Mouse (Mus musculus) midbrain, embryonic 14.5 days (tissue): Measurements from ENCODE around the gene Tecr. TPM values are rescaled to one million over a fixed set of nuclear protein-coding genes. Genes with fewer than 3 reads are reported as not detected.

Source experiments
- ATAC-seq: fragments of 200-750 bp; cut with Nextera tagmentation; 2 replicates; pipeline ENCODE4 v1.8.0; 2017; ENCODE audit warnings: moderate number of reproducible peaks, moderate library complexity; ENCODE audit not compliant: low FRiP score, low TSS enrichment
- DNase-seq: peaks from one replicate; pipeline ENCODE4 v3.0.0-alpha.2; 2015
- H3K27ac ChIP-seq: fragments of 300-500 bp; sonication (generic); replicated peaks from 2 replicates; pipeline ENCODE4 v1.5.1; 2014; ENCODE audit warnings: mild to moderate bottlenecking, low read depth, low read length, moderate library complexity
- H3K27me3 ChIP-seq: fragments of 300-500 bp; sonication (generic); 2 replicates; pipeline ENCODE4 v1.6.1; 2014; ENCODE audit warnings: low read length, control low read depth, mixed read lengths; ENCODE audit not compliant: control insufficient read depth, insufficient read depth
- H3K36me3 ChIP-seq: fragments of 300-500 bp; sonication (generic); 2 replicates; pipeline ENCODE4 v1.6.1; 2014; ENCODE audit warnings: low read length, control low read depth; ENCODE audit not compliant: control insufficient read depth, insufficient read depth
- H3K4me1 ChIP-seq: fragments of 300-500 bp; sonication (generic); 2 replicates; pipeline ENCODE4 v1.6.1; 2014; ENCODE audit warnings: mild to moderate bottlenecking, antibody characterized with exemption, low read length, control low read depth; ENCODE audit not compliant: control insufficient read depth, insufficient read depth
- H3K4me2 ChIP-seq: fragments of 300-500 bp; sonication (generic); 2 replicates; pipeline ENCODE4 v1.6.1; 2014; ENCODE audit warnings: mild to moderate bottlenecking, low read length, moderate library complexity
- H3K4me3 ChIP-seq: fragments of 300-500 bp; sonication (generic); replicated peaks from 2 replicates; pipeline ENCODE4 v1.5.1; 2014; ENCODE audit warnings: low read depth, low read length
- H3K9ac ChIP-seq: fragments of 300-500 bp; sonication (generic); replicated peaks from 2 replicates; pipeline ENCODE4 v1.6.1; 2014; ENCODE audit warnings: mild to moderate bottlenecking, low read length, moderate library complexity
- H3K9me3 ChIP-seq: fragments of 300-500 bp; sonication (generic); 2 replicates; pipeline ENCODE4 v1.6.1; 2016; ENCODE audit warnings: low read length, control low read depth, mixed read lengths; ENCODE audit not compliant: control insufficient read depth
- WGBS: fragments of 180-500 bp; shearing (Covaris S2); extraction: QIAGEN DNeasy Blood & Tissue Kit; methylation state at CpG from one replicate; pipeline ENCODE4 v1.1.7; 2014; 5-methylcytosine and 5-hydroxymethylcytosine counted together
- polyA plus RNA-seq: library from polyadenylated mRNA; unstranded; fragments of >200 nt; fragmentation: Nextera tagmentation; extraction: Ambion mirVana; gene quantifications from 2 replicates; pipeline ENCODE4 v1.2.1, GENCODE M21; 2014

The Tecr gene
- polyA plus RNA-seq, 1 experiment from 2014 or later, result 987 TPM

- Histone ChIP-seq H3K36me3 (peaks cover 6% of the 10 kb centered on the region; the same call in 1 of the 2 replicates), H3K9me3 (no peaks in the 10 kb centered on the region), H3K4me3 (peak overlapping the region; percentile 89), H3K9ac (peak overlapping the region; percentile 87), H3K27ac (peak overlapping the region; percentile 93), H3K4me2 (peak overlapping the region; percentile 74), H3K4me1 (peaks cover 34% of the 10 kb centered on the region), H3K27me3 (no peaks in the 10 kb centered on the region)
- peak; percentile 99 for ATAC-seq
- DNase-seq, result peak; percentile 100
- WGBS, result under 1% methylated on average over 43 of the region's 43 CpGs
Observed at GRCm38 (mm10) chr8:83594167-83595049, 13.4 kb downstream of the Tecr start.

DNA sequence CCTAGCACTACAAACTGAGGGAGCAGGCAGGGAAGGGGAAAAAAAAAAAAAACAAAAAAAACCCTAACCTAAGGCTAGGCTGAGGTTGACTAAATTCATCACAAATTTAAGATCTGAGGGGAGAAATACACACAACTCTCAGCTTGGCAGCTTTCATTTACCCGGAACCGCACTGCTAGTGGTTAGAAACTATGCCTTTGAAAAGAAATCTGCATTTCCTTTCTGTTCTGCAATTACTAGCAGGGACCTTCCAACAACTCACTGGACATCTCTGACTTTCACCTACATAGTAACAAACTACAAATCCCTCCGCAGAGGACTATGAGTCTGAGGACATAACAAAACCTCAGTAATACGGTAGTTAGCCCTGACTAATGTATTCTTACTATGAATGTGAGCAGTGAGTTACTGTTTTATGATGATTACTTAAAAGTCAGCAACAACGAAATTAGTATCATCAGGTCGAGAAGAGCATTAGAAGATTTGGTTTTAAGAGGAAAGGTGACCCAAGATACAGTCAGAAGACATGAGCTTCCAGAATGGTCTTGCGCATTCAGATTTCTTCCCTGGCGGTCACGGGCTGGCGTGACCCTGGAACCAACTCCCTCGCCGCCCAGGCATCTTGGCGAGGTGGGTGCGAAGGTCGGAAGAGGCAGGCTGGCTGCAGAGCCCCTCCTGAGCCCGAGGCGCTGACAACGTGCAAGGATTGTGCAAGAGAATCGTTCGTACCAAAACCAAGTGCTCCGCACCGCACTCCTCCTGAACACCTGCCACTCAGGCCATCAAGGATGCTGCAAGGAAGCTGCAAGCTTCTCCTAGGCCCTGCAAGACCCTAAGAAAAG, 14.2 kb downstream of the Tecr start:
- H3K4me2 ChIP-seq, result peak overlapping the region; percentile 74
- ATAC-seq, result no peak
- 3% methylated on average over 22 of the region's 22 CpGs for WGBS
- peaks cover 36% of the 10 kb centered on the region for H3K4me1 ChIP-seq
- DNase-seq, result no peak
- H3K9me3 ChIP-seq, result no peaks in the 10 kb centered on the region
- peak overlapping the region; percentile 93 for H3K27ac ChIP-seq
- H3K9ac ChIP-seq, result peak overlapping the region; percentile 87
- no peaks in the 10 kb centered on the region for H3K27me3 ChIP-seq
- peaks cover 12% of the 10 kb centered on the region; the same call in 1 of the 2 replicates for H3K36me3 ChIP-seq
- peak overlapping the region; percentile 89 for H3K4me3 ChIP-seq

DNA sequence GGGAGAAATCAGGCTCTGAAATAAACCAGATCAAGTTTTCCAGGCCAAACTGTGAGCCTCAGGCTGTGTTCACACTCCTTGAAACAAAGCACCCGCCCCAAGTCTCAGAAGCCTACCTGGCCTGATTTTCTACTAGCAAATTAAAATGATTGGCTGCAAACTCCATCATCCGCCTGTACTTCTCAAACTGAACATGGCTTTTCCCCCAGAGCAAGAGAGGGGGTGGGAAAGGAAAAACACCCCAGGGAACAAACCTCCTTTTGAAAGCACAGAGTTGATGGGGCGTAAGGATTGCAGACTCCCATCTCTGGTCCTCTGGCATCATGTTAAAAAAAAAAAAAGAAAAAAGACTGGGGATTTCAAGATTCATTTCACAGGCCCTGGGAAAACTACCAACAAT, 15.1 kb downstream of the Tecr start:
- 68% methylated on average over 3 of the region's 3 CpGs for WGBS

DNA sequence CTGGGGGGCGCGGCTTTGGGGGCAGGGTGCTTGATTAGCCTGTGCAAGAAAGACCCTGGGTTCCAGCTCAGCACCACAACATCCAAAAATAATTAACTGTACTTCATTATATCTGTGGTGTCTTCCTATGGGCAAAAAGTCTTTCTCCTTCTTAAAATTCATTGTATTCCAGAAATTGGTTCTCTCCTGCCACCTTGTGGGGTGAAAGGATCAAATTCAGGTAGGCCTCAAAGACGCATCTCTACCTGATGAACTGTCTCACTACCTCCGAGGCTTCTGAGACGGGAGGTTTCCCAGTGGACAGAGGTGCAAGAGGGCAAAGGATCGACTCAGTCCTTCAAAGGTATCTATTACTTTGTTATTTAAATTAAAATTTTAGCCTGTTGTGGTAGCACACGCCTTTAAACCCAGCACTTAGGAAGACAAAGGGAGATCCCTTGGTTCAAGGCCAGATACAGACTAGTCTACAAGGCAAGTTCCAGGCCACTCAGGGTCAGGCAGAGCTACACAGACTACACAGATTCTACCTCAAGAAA, 17.2 kb downstream of the Tecr start:
- DNase-seq (peak; percentile 40), ATAC-seq (no peak)
- peaks cover 36% of the 10 kb centered on the region for H3K4me1 ChIP-seq
- H3K9ac ChIP-seq, result 0 out of 2 replicates have a peak overlapping the region, but pooled peaks have one; percentile 1
- H3K9me3 ChIP-seq, result no peaks in the 10 kb centered on the region
- H3K4me2 ChIP-seq, result peak overlapping the region; percentile 74
- no peak overlapping the region for H3K27ac ChIP-seq
- peaks cover 28% of the 10 kb centered on the region for H3K36me3 ChIP-seq
- no peaks in the 10 kb centered on the region for H3K27me3 ChIP-seq
- WGBS, result 80% methylated on average over 7 of the region's 7 CpGs
- H3K4me3 ChIP-seq, result no peak overlapping the region

More for the DNA sequence above, 15.1 kb downstream of the Tecr start:
- Histone ChIP-seq H3K4me2 (peak overlapping the region; percentile 74), H3K4me1 (peaks cover 36% of the 10 kb centered on the region), H3K27ac (no peak overlapping the region), H3K9me3 (no peaks in the 10 kb centered on the region), H3K27me3 (no peaks in the 10 kb centered on the region), H3K9ac (peak overlapping the region; percentile 87), H3K4me3 (peak overlapping the region; percentile 89), H3K36me3 (peaks cover 18% of the 10 kb centered on the region)
- no peak for DNase-seq
- ATAC-seq, result no peak

DNA sequence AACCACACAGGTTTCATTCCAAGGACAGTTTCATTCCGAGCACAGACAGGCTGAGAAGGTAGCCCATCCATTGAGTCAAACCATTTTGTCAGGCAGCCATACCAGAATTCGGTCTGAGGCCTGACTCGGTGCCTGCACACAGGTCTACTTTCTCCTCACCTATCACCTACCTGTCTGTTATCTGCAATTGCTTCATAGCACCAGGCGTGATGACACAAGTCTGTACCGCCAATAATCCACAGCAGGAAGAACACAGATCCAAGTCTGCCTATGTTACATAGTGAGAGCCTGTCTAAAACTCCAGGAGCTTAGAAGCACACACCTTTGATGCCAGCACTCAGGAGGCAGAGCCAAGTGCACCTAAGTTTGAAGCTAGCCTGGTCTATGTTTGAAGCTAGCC, 18.9 kb downstream of the Tecr start:
- Histone ChIP-seq H3K9ac (no peak overlapping the region), H3K4me3 (no peak overlapping the region), H3K9me3 (no peaks in the 10 kb centered on the region), H3K36me3 (peaks cover 31% of the 10 kb centered on the region), H3K27me3 (no peaks in the 10 kb centered on the region), H3K4me1 (peaks cover 36% of the 10 kb centered on the region), H3K27ac (no peak overlapping the region), H3K4me2 (no peak overlapping the region)
- no peak for DNase-seq
- no peak for ATAC-seq
- 94% methylated on average over 5 of the region's 5 CpGs for WGBS

DNA sequence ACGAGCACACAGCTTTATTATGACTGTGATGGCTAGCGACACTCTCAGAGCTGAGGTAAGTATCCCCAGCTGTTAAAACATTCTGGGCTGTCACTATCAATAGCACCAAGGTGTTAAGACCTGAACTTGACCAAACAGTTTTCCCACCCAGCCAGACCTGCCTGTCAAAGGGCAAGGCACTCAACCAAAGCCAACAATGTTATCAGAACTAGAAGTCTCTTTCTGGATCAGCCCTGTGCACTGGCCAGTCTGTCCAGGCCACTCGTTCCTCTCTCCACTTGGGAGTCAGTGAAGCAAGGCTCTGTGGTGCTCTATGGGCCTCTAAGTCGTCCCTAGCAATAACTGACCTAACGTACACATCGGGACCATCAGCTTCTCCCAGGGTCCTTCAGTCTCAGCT, 20.1 kb downstream of the Tecr start:
- H3K9ac ChIP-seq, result no peak overlapping the region
- peaks cover 35% of the 10 kb centered on the region for H3K36me3 ChIP-seq
- H3K4me2 ChIP-seq, result peak overlapping the region; percentile 1; the same call in 1 of the 2 replicates
- H3K9me3 ChIP-seq, result no peaks in the 10 kb centered on the region
- no peak overlapping the region for H3K4me3 ChIP-seq
- DNase-seq, result no peak
- H3K27me3 ChIP-seq, result no peaks in the 10 kb centered on the region
- 93% methylated on average over 6 of the region's 6 CpGs for WGBS
- no peak for ATAC-seq
- peaks cover 35% of the 10 kb centered on the region for H3K4me1 ChIP-seq
- H3K27ac ChIP-seq, result no peak overlapping the region

DNA sequence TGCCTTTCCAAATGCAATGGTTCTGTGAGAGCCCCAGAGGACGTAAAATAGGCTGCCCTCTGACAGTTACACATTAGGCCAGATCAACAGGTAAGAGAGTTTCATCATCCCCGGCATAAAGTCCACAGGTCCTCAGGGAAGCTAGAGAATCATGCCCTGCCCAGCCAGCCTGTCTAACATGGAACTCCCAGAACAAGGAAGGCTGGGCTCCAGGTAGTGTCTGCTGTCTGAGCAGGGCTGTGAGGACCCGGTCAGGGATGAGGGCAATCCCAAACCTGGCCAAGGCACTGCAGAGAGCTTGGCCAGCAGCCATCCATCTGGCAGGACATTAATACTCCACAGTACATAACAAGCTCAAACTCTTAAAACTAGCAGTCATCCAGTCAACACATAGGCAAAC, 22.4 kb downstream of the Tecr start:
- Histone ChIP-seq H3K27ac (no peak overlapping the region), H3K36me3 (peaks cover 38% of the 10 kb centered on the region), H3K4me2 (no peak overlapping the region), H3K9me3 (no peaks in the 10 kb centered on the region), H3K4me3 (no peak overlapping the region), H3K9ac (no peak overlapping the region), H3K27me3 (no peaks in the 10 kb centered on the region), H3K4me1 (peaks cover 15% of the 10 kb centered on the region)
- DNase-seq (no peak), ATAC-seq (no peak)
- WGBS, result 97% methylated on average over 3 of the region's 3 CpGs

- Histone ChIP-seq H3K4me1 (peaks cover 9% of the 10 kb centered on the region; the same call in 1 of the 2 replicates), H3K27ac (no peak overlapping the region), H3K4me2 (no peak overlapping the region), H3K4me3 (no peak overlapping the region), H3K27me3 (no peaks in the 10 kb centered on the region), H3K9me3 (no peaks in the 10 kb centered on the region), H3K36me3 (peaks cover 33% of the 10 kb centered on the region; the same call in 1 of the 2 replicates), H3K9ac (no peak overlapping the region)
- 79% methylated on average over 1 of the region's 1 CpGs for WGBS
- ATAC-seq (no peak), DNase-seq (no peak)
Observed at GRCm38 (mm10) chr8:83584771-83585170, 23.0 kb downstream of the Tecr start.
